Mouse (Mus musculus) heart, adult 2 months (tissue): Measurements from ENCODE around the gene Wnt9a. TPM values are rescaled to one million over a fixed set of nuclear protein-coding genes. Genes with fewer than 3 reads are reported as not detected.
A peak's percentile ranks its signal among the peaks of the same experiment; 100 is the strongest.

ENCODE experiments used
- DNase-seq, 2 experiments: peaks; one replicate each; pipeline ENCODE4 v3.0.0; 2021
- H3K27ac ChIP-seq: fragments of 200-600 bp; 2 replicates; pipeline ENCODE4 v1.8.1; 2022
- H3K27me3 ChIP-seq: fragments of 200-500 bp; 2 replicates; pipeline ENCODE4 v1.6.1; 2012; ENCODE audit warnings: mild to moderate bottlenecking, low read length, inconsistent platforms, mixed read lengths; ENCODE audit not compliant: control insufficient read depth, insufficient read depth
- H3K36me3 ChIP-seq: fragments of 200-500 bp; 2 replicates; pipeline ENCODE4 v1.6.1; 2012; ENCODE audit warnings: low read length, inconsistent platforms; ENCODE audit not compliant: control insufficient read depth, insufficient read depth
- H3K4me1 ChIP-seq: fragments of 200-500 bp; 2 replicates; pipeline ENCODE4 v1.6.1; 2011; ENCODE audit warnings: low read length; ENCODE audit not compliant: control insufficient read depth, insufficient read depth
- H3K4me3 ChIP-seq: fragments of 200-600 bp; 2 replicates; pipeline ENCODE4 v1.8.1; 2022
- H3K79me2 ChIP-seq: fragments of 200-500 bp; replicated peaks from 2 replicates; pipeline ENCODE4 v1.6.1; 2012; ENCODE audit warnings: mild to moderate bottlenecking, inconsistent platforms, low read length, moderate library complexity, mixed read lengths; ENCODE audit not compliant: control insufficient read depth, insufficient read depth
- H3K9ac ChIP-seq: fragments of 200-500 bp; 2 replicates; pipeline ENCODE4 v1.6.1; 2012; ENCODE audit warnings: low read depth, mild to moderate bottlenecking, control low read depth, inconsistent platforms, low read length, mixed read lengths
- CTCF ChIP-seq: fragments of 200-600 bp; IDR thresholded peaks from 2 replicates; pipeline ENCODE4 v1.8.1; 2022; ENCODE audit warnings: antibody characterized with exemption, mild to moderate bottlenecking, moderate library complexity
- EP300 ChIP-seq: fragments of 200-500 bp; IDR thresholded peaks from 2 replicates; pipeline ENCODE4 v1.6.1; 2011; ENCODE audit warnings: low read depth, low read length, control low read depth; ENCODE audit not compliant: insufficient read depth
- POLR2A ChIP-seq: fragments of 200-500 bp; IDR thresholded peaks from 2 replicates; pipeline ENCODE4 v1.6.1; 2011; ENCODE audit warnings: mild to moderate bottlenecking, low read depth, low read length, control low read depth; ENCODE audit not compliant: insufficient read depth
- WGBS: fragments of 180-500 bp; shearing (Covaris S2); methylation state at CpG from one replicate; pipeline ENCODE4 v1.1.7; 2018; 5-methylcytosine and 5-hydroxymethylcytosine counted together
- intact Hi-C: fragments of 180-260 bp; cut with DNase I; formaldehyde crosslinking; loops from one replicate; pipeline ENCODE4 v1.15.1; 2025
- long read RNA-seq: library from polyadenylated mRNA; stranded (forward); transcript quantifications from one replicate; pipeline ENCODE4 v2.0.0, GENCODE M21; 2021
- polyA plus RNA-seq: library from polyadenylated mRNA; depleted of rRNA; stranded (reverse); fragments of >200 nt; gene quantifications from 2 replicates; pipeline ENCODE4 v1.2.3, GENCODE M21; 2012; rRNA removed
- total RNA-seq, 2 experiments: library from RNA; stranded (reverse); gene quantifications; 2 replicates each; pipeline ENCODE4 v1.2.3; 2021

The Wnt9a gene
- total RNA-seq (1 to 10 TPM; 4.3 to 4.6 TPM), polyA plus RNA-seq (4.6 and 7.2 TPM in 2 replicates)
- long read RNA-seq, transcript Wnt9a-202 (4 exons, 3,318 nt): major isoform, 5 of 5 reads
- long read RNA-seq, partial matches to known transcripts: 0 of 5 reads
- long read RNA-seq, other reads (novel, unspliced or antisense): 0 of 5 reads

DNA sequence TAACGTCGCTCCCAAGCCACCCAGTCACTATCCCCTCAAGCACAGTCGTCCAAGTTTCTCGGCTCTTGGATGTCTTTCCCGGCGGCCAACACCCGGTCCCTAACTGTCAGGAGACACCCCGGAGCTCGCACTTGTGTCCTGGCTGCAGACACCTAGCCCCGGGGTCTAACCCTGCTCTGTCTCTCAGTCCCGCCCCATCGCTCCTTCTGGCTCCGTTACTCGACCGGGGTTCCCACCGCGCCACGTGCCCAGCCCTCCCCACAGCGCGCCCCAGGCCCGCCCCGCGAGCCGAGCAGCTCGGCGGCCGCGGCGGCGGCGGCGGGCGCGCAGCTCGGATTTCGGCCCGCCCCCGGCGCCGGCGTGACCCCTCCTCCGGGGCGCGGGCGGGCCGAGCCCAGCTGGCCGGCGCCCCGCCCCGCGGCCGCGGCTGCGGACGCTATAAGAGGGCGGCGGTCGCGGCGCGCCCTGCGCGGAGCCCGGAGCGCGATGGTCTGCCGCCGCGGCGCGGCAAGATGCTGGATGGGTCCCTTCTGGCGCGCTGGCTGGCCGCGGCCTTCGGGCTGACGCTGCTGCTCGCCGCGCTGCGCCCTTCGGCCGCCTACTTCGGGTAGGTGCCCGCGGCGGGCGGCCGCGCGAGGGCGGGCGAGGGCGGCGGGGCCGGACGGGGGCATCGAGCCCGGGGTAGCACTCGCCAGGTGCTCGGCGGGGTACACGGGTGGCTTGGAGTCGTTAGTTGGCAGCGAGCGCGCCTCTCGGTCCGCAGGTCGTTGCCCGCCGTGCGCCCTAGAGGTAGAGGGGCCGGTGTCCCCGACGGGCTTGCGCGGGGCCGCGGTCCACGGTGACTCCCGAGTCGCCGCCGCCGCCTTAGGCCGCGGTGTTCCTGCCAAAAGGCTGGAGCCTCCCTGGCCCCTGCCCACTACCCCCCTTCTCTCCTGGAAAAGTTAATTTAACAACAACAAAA, at the start of gene Wnt9a:
TSS of gene Wnt9a (plus strand) at position 468 of the 961 bp plus-strand sequence.
- Histone ChIP-seq H3K4me3 (peak within 1 kb of the TSS; percentile 63), H3K27me3 (no peaks in the 10 kb centered on the region)
- 5% methylated on average over 103 of the region's 128 CpGs for WGBS

DNA sequence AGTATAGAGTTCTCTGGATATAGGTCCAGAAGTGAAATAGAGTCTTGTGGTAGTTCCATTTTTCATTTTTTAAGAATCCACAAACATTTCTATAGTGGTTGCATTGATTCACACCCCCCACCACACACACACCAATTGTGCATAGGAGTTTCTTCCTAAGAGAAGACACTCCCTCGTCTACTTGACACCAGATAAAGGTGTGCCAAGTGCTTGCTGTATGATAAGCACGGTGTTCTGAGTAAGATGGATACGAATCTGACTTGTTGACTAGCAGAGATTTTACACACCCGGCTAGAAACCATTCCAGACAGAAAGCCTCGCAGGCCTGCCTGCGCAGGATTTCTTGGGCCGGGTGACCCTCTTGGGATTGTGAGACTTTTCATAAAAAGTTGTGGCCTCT, 47.1 kb upstream of the Wnt9a start:
- no peak for TF ChIP-seq POLR2A
- TF ChIP-seq CTCF: no peak
- TF ChIP-seq EP300: no peak
- Histone ChIP-seq H3K79me2 (no peaks in the 10 kb centered on the region), H3K27me3 (peaks cover 12% of the 10 kb centered on the region; the same call in 1 of the 2 replicates), H3K4me1 (peaks cover 3% of the 10 kb centered on the region), H3K4me3 (no peak overlapping the region), H3K9ac (no peak overlapping the region), H3K27ac (no peak overlapping the region), H3K36me3 (no peaks in the 10 kb centered on the region)
- no peak for DNase-seq
- intact Hi-C loops: no loop called here
- WGBS: 62% methylated on average over 7 of the region's 7 CpGs

More for the DNA sequence above, at the start of gene Wnt9a:
- no peaks in the 10 kb centered on the region for H3K79me2 ChIP-seq
- intact Hi-C loops: loop anchor here (5.0 kb wide), 2 partner anchors 61 to 261 kb away; no protein-coding TSS in a partner anchor
- H3K36me3 ChIP-seq: no peaks in the 10 kb centered on the region
- peak within 1 kb of the TSS; percentile 89 for H3K9ac ChIP-seq
- H3K4me1 ChIP-seq: peaks cover 2% of the 10 kb centered on the region; the same call in 1 of the 2 replicates
- peak; percentile 85 to 87 for DNase-seq
- TF ChIP-seq EP300: no peak
- TF ChIP-seq CTCF: 0 out of 2 replicates have a peak, but pooled peaks have one; percentile 16
- peak; percentile 50; the same call in 1 of the 2 replicates for TF ChIP-seq POLR2A
- H3K27ac ChIP-seq: peak within 1 kb of the TSS; percentile 68

DNA sequence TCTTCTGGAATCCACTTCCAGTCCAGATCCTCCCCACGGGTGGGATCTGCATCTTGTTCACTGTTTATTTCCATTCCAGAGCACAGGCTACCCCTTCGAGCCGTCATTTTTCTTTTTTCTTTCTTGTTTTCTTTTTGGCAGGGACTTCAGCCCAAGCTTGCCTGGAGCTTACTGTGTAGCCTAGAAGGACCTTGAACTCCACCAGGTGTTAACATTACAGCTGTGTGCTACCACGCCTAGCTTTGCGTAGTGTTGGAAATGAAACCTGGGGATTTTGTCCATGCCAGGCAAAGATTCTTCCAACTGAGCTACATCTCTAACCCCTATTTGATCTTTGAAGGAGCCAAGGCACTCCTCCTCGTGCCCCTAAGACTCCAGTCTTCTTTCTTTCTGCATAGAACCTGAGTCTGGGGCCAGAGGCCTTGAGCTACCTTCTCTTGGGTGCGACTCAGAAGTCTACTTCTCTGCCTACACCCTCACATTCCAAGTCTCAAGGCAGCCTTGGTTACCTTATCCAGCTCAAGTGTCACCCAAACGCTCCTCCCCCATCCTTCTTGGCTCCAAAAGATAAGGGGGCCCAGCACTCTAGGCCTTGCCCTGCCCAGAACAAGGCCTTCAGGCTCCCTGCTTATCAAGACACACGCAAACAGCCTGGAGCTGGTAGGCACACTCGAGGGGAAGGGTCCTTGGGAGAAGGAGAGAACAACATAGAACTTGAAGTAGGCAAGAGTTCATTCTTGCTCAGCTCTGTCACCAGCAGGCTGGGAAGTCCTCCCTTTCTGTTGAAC, 45.8 kb upstream of the Wnt9a start:
- Histone ChIP-seq H3K27me3 (peaks cover 12% of the 10 kb centered on the region; the same call in 1 of the 2 replicates), H3K27ac (no peak overlapping the region), H3K4me1 (peaks cover 3% of the 10 kb centered on the region), H3K4me3 (no peak overlapping the region), H3K9ac (no peak overlapping the region), H3K36me3 (no peaks in the 10 kb centered on the region), H3K79me2 (no peaks in the 10 kb centered on the region)
- DNase-seq: no peak
- WGBS: 58% methylated on average over 10 of the region's 10 CpGs
- TF ChIP-seq CTCF: no peak
- TF ChIP-seq EP300: no peak
- no peak for TF ChIP-seq POLR2A
- intact Hi-C loops: no loop called here

DNA sequence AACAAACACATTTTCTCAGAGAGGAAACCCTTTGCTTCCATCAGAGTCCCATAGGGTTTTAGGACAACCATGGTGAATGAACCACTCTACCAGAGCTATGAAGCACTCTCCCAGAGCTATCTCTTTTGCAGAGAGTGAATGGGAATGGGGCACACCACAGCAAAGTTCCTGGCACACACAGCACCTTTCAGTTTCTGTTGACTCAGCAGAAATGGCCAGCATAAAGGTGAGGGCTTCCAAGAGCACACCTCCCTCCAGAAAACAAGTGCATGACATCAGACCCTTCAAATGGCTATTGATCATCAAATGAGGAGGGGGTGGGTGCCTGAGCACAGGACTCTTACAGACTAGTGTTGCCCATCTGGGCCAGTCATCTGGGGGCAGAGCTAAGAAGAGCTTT, 44.4 kb upstream of the Wnt9a start:
- TF ChIP-seq CTCF (no peak), POLR2A (no peak), EP300 (no peak)
- Histone ChIP-seq H3K27me3 (peaks cover 12% of the 10 kb centered on the region; the same call in 1 of the 2 replicates), H3K36me3 (no peaks in the 10 kb centered on the region), H3K4me3 (no peak overlapping the region), H3K9ac (no peak overlapping the region), H3K27ac (no peak overlapping the region), H3K4me1 (peaks cover 3% of the 10 kb centered on the region), H3K79me2 (no peaks in the 10 kb centered on the region)
- DNase-seq: no peak
- intact Hi-C loops: no loop called here

DNA sequence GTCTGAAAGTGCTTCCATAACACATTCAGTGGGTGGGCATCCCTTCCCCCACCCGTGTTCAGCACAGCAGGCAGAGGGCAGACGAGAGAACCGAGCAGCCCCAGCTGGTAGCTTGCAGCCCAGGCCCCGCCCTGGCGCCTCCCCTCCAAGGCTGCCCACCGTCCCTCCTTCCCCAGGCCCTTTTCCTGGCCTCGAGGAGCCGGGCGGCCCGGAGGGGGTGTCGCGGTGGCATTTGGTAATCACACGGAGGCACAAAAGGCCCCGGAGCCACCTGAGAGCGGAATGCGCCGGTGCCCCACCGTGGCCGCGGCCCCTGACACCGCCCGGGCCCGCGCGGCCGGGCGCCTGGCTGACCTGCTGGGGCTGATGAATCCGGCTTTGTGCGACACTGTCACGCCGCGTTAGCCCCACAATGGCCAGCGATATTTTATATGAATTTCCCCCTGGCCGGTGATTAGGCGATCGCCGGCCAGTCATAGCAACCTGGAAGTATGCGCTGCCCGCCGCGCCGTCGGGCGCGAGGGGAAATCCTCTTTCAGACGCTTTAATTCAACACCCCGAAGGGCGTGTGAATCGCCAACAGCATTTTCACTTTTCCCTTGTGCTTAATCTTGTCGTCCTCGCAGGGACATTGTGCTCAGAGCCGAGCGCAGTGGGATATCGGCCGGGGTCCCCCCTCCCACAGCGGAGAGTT, 42.7 kb upstream of the Wnt9a start:
- Histone ChIP-seq H3K27me3 (peaks cover 14% of the 10 kb centered on the region), H3K79me2 (no peaks in the 10 kb centered on the region), H3K9ac (peak overlapping the region; percentile 54), H3K27ac (no peak overlapping the region), H3K4me3 (peak overlapping the region; percentile 52), H3K36me3 (no peaks in the 10 kb centered on the region), H3K4me1 (peaks cover 3% of the 10 kb centered on the region)
- intact Hi-C loops: no loop called here
- TF ChIP-seq EP300: no peak
- TF ChIP-seq CTCF: peak; percentile 36; the same call in 1 of the 2 replicates
- TF ChIP-seq POLR2A: no peak
- DNase-seq: peak; percentile 23 to 29
- WGBS: 2% methylated on average over 56 of the region's 56 CpGs
